Mouse (Mus musculus): ENCODE measurements around the gene Asic4. TPM values are rescaled to one million over a fixed set of nuclear protein-coding genes. Genes with fewer than 3 reads are reported as not detected.

The Asic4 gene
- polyA plus RNA-seq, 1 experiment from 2014 or later, result 2.9 TPM

DNA sequence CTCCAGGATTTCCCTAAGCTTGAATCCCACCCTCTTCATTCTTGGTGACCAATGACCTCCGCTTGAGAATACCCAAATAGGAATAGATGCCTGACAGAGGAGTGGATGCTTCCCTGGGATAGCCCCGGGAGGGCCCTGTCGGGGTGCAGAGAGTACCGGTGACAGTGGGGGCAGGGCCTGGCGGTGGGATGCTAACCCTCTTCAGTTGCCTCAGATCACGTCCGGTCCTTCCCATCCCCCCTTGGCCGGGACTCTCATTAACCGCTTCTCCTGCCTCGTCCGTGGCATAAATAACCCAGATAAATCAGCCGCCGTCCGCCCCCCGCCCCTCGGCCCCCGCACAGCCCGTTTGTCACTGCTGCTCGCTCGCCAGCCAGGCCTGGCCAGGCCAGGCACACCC lies 3.6 kb upstream of the Asic4 start:
- peaks cover 81% of the 10 kb centered on the region for H3K4me1 ChIP-seq (ENCODE audit: control insufficient read depth, insufficient read depth, low read length)
- under 1% methylated on average over 20 of the region's 20 CpGs for WGBS
- peak; percentile 48 for ATAC-seq (ENCODE audit: insufficient read depth, low FRiP score, low TSS enrichment)
- no peaks in the 10 kb centered on the region; the same call in 1 of the 2 replicates for H3K36me3 ChIP-seq (ENCODE audit: control insufficient read depth, insufficient read depth, low read length)
- peak; percentile 80 for DNase-seq (ENCODE audit: low spot score)
- peaks cover 29% of the 10 kb centered on the region for H3K27me3 ChIP-seq (ENCODE audit: control insufficient read depth, insufficient read depth, low read length)
- peak overlapping the region; percentile 35 for H3K4me2 ChIP-seq (ENCODE audit: low read depth)
- no peaks in the 10 kb centered on the region for H3K9me3 ChIP-seq (ENCODE audit: control insufficient read depth, low read length)
- H3K9ac ChIP-seq (ENCODE audit: low read length), result peak overlapping the region; percentile 31
- no peak overlapping the region for H3K4me3 ChIP-seq (ENCODE audit: low read depth, low read length)
- peak overlapping the region; percentile 88 for H3K27ac ChIP-seq (ENCODE audit: low read depth, low read length)

DNA sequence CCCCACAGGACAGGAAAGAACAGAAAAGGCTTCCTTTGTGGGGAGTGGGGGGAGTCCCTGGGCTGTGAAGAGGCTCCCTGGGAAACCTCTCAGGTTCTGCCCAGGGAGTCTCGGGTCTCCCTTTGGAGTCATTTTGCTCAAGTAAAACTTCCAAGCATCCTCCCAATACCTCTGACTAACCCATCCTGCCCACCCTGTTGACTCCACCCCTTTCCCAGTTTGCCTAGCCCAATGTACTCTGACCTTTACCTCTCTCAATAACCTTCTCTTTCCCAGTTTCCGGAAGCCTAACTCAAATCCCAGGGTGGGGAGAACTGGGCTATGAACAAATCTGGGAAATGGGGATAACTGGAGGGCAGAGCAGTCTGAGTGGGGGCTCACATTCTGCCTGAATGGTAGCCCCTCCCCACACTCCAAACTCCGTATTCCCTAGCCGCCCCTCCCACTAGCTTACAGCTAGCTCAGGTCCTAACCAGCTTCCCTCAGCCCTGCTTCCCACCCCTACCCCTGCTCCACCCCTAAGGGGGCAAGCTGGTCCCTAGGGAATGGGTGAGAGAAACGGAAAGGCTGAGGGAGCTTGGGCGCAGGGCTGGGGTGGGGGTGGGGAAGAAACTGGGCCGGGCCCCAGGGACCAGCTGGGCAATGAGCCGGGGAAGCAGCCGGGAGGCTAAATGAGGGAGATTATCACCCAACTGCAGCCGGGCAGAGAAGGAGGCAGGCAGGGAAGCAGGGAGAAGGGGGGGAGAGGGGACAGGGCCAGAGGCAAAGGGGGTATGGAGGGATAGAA lies 2.8 kb upstream of the Asic4 start:
- Histone ChIP-seq H3K36me3 (ENCODE audit: control insufficient read depth, insufficient read depth, low read length) (no peaks in the 10 kb centered on the region; the same call in 1 of the 2 replicates), H3K4me2 (ENCODE audit: low read depth) (peak overlapping the region; percentile 23), H3K27me3 (ENCODE audit: control insufficient read depth, insufficient read depth, low read length) (peaks cover 35% of the 10 kb centered on the region), H3K27ac (ENCODE audit: low read depth, low read length) (peak overlapping the region; percentile 88), H3K9me3 (ENCODE audit: control insufficient read depth, low read length) (no peaks in the 10 kb centered on the region), H3K4me3 (ENCODE audit: low read depth, low read length) (no peak overlapping the region), H3K4me1 (ENCODE audit: control insufficient read depth, insufficient read depth, low read length) (peaks cover 81% of the 10 kb centered on the region), H3K9ac (ENCODE audit: low read length) (0 out of 2 replicates have a peak overlapping the region, but pooled peaks have one; percentile 15)
- peak; percentile 65 for DNase-seq (ENCODE audit: low spot score)
- peak; percentile 9; the same call in 1 of the 2 replicates for ATAC-seq (ENCODE audit: insufficient read depth, low FRiP score, low TSS enrichment)
- 3% methylated on average over 10 of the region's 10 CpGs for WGBS

DNA sequence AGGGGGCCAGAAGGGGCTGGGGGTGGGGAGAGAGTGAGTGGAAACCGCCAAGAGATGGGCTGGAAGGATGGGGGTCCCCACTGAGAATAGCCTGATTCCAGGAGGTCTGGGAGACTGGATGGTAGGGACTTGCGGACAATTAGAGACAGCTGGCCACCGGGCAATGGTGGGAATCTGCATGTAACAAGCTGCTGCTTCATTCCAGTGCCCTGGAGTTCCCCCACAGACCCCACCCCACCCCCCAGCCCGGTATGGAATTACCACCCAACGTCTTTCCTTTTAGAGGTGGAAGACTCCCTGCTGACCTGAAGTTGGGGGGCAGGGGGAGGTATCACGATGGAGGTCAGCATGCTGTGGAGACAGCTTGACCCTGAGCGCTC lies 2.2 kb upstream of the Asic4 start:
- 1% methylated on average over 7 of the region's 7 CpGs for WGBS
- H3K4me3 ChIP-seq (ENCODE audit: low read depth, low read length), result no peak overlapping the region
- H3K9me3 ChIP-seq (ENCODE audit: control insufficient read depth, low read length), result no peaks in the 10 kb centered on the region
- peaks cover 35% of the 10 kb centered on the region for H3K27me3 ChIP-seq (ENCODE audit: control insufficient read depth, insufficient read depth, low read length)
- peak overlapping the region; percentile 23 for H3K4me2 ChIP-seq (ENCODE audit: low read depth)
- peak overlapping the region; percentile 88 for H3K27ac ChIP-seq (ENCODE audit: low read depth, low read length)
- H3K4me1 ChIP-seq (ENCODE audit: control insufficient read depth, insufficient read depth, low read length), result peaks cover 78% of the 10 kb centered on the region
- no peak overlapping the region for H3K9ac ChIP-seq (ENCODE audit: low read length)
- no peak for ATAC-seq (ENCODE audit: insufficient read depth, low FRiP score, low TSS enrichment)
- no peaks in the 10 kb centered on the region; the same call in 1 of the 2 replicates for H3K36me3 ChIP-seq (ENCODE audit: control insufficient read depth, insufficient read depth, low read length)
- no peak for DNase-seq (ENCODE audit: low spot score)

DNA sequence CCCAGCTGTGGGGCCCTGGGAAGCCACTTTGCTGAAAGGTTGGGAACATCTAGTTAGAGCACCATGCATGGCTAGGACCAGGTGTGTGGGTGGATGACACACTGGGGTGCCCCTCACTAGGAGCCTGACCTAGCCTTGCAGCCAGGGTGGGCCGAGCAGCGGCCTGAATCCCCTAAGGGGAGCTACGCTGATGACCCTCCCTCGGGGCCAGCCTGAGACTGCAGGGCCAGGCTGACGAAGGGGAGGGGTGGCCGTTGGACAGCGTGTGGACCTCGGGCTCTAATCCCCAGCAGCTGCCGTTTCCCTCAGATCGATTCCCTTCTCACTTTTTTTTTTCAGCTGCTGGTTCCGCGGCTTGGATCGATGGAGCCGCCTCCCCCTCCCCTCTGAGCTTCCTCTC lies 1.3 kb upstream of the Asic4 start:
- ATAC-seq (ENCODE audit: insufficient read depth, low FRiP score, low TSS enrichment), result no peak
- no peaks in the 10 kb centered on the region for H3K36me3 ChIP-seq (ENCODE audit: control insufficient read depth, insufficient read depth, low read length)
- WGBS, result under 1% methylated on average over 13 of the region's 14 CpGs
- H3K9me3 ChIP-seq (ENCODE audit: control insufficient read depth, low read length), result no peaks in the 10 kb centered on the region
- H3K4me3 ChIP-seq (ENCODE audit: low read depth, low read length), result no peak overlapping the region
- H3K27ac ChIP-seq (ENCODE audit: low read depth, low read length), result peak overlapping the region; percentile 65
- no peak overlapping the region for H3K9ac ChIP-seq (ENCODE audit: low read length)
- peaks cover 35% of the 10 kb centered on the region for H3K27me3 ChIP-seq (ENCODE audit: control insufficient read depth, insufficient read depth, low read length)
- H3K4me1 ChIP-seq (ENCODE audit: control insufficient read depth, insufficient read depth, low read length), result peaks cover 69% of the 10 kb centered on the region
- no peak for DNase-seq (ENCODE audit: low spot score)
- peak overlapping the region; percentile 25 for H3K4me2 ChIP-seq (ENCODE audit: low read depth)

DNA sequence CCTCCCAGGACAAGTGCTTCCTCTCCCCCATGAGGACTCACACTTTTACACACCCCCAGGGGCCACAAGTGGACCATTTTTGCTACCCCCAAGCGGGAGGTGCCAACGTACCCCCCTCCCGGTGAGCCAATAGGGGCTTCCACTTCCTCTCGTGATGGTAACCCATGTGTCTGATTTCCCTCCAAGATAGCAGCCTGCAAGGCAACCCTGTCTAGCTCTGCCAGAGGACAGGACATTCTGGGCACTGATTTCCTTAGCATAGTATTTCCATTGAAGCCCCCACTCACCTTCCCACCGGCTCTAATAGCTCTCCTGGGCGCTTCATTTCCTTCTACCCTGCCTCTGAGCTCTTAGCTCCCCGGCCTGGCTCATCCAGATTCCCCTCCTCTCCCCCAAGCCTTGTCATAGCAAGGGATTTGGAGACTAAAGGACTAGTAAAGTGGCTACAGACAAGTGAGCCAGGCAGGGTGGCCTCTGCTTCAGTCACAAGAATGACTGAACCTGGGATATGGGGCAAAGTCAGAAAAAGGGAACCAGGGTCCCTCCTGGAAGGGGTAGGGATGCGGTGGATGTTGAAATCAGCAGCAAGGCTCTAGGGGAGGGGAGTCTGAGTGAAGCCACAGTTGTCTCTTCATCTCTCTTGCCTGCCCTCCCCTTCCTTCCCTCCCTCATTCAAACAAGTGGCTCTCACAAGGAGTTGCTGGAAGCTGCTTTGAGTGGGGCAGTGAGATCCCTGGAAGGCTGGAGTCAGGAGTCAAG lies 680 bp upstream of the Asic4 start:
- H3K4me1 ChIP-seq (ENCODE audit: control insufficient read depth, insufficient read depth, low read length), result peaks cover 67% of the 10 kb centered on the region
- peaks cover 35% of the 10 kb centered on the region for H3K27me3 ChIP-seq (ENCODE audit: control insufficient read depth, insufficient read depth, low read length)
- peak overlapping the region; percentile 56 for H3K9ac ChIP-seq (ENCODE audit: low read length)
- 5% methylated on average over 8 of the region's 8 CpGs for WGBS
- H3K4me2 ChIP-seq (ENCODE audit: low read depth), result peak overlapping the region; percentile 67
- ATAC-seq (ENCODE audit: insufficient read depth, low FRiP score, low TSS enrichment), result no peak
- no peaks in the 10 kb centered on the region for H3K36me3 ChIP-seq (ENCODE audit: control insufficient read depth, insufficient read depth, low read length)
- peak overlapping the region; percentile 38; the same call in 1 of the 2 replicates for H3K4me3 ChIP-seq (ENCODE audit: low read depth, low read length)
- no peak for DNase-seq (ENCODE audit: low spot score)
- no peaks in the 10 kb centered on the region for H3K9me3 ChIP-seq (ENCODE audit: control insufficient read depth, low read length)
- peak overlapping the region; percentile 1; the same call in 1 of the 2 replicates for H3K27ac ChIP-seq (ENCODE audit: low read depth, low read length)

DNA sequence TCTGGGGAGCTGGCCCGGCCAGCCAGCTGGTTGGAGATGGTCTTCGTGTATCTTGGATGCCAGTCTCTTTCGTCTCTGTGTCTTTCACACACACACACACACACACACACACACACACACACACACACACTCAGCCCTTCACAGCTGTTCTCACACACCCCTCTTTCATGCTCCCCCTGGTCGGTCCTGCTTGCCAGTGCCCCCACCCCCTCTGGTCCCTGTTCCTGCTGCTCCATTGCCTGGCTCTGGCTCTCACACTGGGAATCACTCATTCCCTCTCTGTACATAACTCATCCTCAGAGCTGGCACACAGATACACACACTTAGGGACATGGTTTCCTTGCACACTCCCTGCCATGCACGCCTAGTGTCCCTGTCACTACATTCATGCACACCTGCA lies 1.7 kb downstream of the Asic4 start:
- DNase-seq (ENCODE audit: low spot score) (no peak), ATAC-seq (ENCODE audit: insufficient read depth, low FRiP score, low TSS enrichment) (no peak)
- Histone ChIP-seq H3K9me3 (ENCODE audit: control insufficient read depth, low read length) (no peaks in the 10 kb centered on the region), H3K27me3 (ENCODE audit: control insufficient read depth, insufficient read depth, low read length) (peaks cover 35% of the 10 kb centered on the region), H3K4me2 (ENCODE audit: low read depth) (peak overlapping the region; percentile 67), H3K4me3 (ENCODE audit: low read depth, low read length) (peak overlapping the region; percentile 18; the same call in 1 of the 2 replicates), H3K36me3 (ENCODE audit: control insufficient read depth, insufficient read depth, low read length) (no peaks in the 10 kb centered on the region), H3K9ac (ENCODE audit: low read length) (no peak overlapping the region), H3K27ac (ENCODE audit: low read depth, low read length) (no peak overlapping the region), H3K4me1 (ENCODE audit: control insufficient read depth, insufficient read depth, low read length) (peaks cover 68% of the 10 kb centered on the region)
- 69% methylated on average over 5 of the region's 5 CpGs for WGBS

DNA sequence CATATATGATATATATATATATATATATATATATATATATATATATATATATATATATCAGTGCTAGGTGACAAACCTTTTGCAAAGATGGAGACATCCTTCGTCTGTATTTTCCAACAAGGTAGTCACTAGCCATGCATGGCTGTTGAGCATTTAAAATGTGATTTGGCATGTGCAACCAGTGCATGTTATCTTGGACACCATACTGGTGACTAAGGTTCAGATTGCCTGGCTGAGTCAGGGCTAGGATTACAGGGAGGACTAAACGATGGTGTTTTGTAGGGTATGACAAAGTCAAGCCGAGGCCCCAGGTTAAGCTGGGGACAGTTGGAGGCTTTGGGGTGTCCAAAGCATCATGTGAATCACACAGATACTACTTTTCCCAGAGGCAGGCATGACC lies 5.2 kb downstream of the Asic4 start:
- Histone ChIP-seq H3K4me3 (ENCODE audit: low read depth, low read length) (no peak overlapping the region), H3K27me3 (ENCODE audit: control insufficient read depth, insufficient read depth, low read length) (peaks cover 19% of the 10 kb centered on the region), H3K36me3 (ENCODE audit: control insufficient read depth, insufficient read depth, low read length) (no peaks in the 10 kb centered on the region), H3K4me1 (ENCODE audit: control insufficient read depth, insufficient read depth, low read length) (peaks cover 55% of the 10 kb centered on the region), H3K9ac (ENCODE audit: low read length) (no peak overlapping the region), H3K4me2 (ENCODE audit: low read depth) (no peak overlapping the region), H3K27ac (ENCODE audit: low read depth, low read length) (no peak overlapping the region), H3K9me3 (ENCODE audit: control insufficient read depth, low read length) (no peaks in the 10 kb centered on the region)
- WGBS, result 72% methylated on average over 3 of the region's 3 CpGs
- no peak for ATAC-seq (ENCODE audit: insufficient read depth, low FRiP score, low TSS enrichment)
- no peak for DNase-seq (ENCODE audit: low spot score)

DNA sequence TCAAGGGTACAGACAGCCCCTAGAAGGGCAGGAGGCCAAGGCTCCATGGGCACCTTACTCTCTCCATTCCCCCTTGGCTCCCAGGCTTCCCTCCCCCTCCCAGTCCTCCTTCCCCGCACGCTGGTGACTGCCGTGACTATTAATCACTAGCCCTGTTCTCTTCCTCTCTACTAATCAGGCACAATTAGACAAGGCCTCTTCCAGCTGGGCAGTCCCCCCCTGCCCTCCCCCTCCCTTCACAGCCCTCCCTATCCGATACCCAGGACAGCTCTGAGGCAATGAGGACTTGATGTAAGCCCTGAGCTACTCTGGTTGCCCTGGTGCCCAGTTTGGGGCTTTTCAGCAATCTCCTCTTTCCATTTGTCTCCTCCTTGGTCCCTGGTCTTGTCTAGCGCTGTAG lies 5.7 kb downstream of the Asic4 start:
- DNase-seq (ENCODE audit: low spot score), result peak; percentile 56
- ATAC-seq (ENCODE audit: insufficient read depth, low FRiP score, low TSS enrichment), result peak; percentile 70
- Histone ChIP-seq H3K27me3 (ENCODE audit: control insufficient read depth, insufficient read depth, low read length) (peaks cover 14% of the 10 kb centered on the region), H3K9ac (ENCODE audit: low read length) (no peak overlapping the region), H3K36me3 (ENCODE audit: control insufficient read depth, insufficient read depth, low read length) (no peaks in the 10 kb centered on the region), H3K4me3 (ENCODE audit: low read depth, low read length) (no peak overlapping the region), H3K27ac (ENCODE audit: low read depth, low read length) (peak overlapping the region; percentile 45; the same call in 1 of the 2 replicates), H3K4me1 (ENCODE audit: control insufficient read depth, insufficient read depth, low read length) (peaks cover 50% of the 10 kb centered on the region), H3K4me2 (ENCODE audit: low read depth) (no peak overlapping the region), H3K9me3 (ENCODE audit: control insufficient read depth, low read length) (no peaks in the 10 kb centered on the region)
- WGBS, result 9% methylated on average over 5 of the region's 5 CpGs
